ENCODE assay signal across 21 mouse cellular contexts in genomic region chr11:120499894-120500293, GRCm38 (mm10). TPM values are rescaled to one million over a fixed set of nuclear protein-coding genes. Genes with fewer than 3 reads are reported as not detected.
DNase-seq lines count a peak whose midpoint lies in the region; ATAC-seq and TF ChIP-seq lines count a peak whose summit lies in the region.
"Had no signal": no experiment of that assay in that cellular context is flagged by ENCODE, and none has a peak within 500 bp of the region (broad histone marks: within the 10 kb centered on the region; RNA-seq: fewer than 3 reads in every experiment).

No protein-coding gene starts in this region.

- peaks cover 45% of the 10 kb centered on the region for H3K36me3 ChIP-seq in kidney, embryonic 15.5 days
- H3K36me3 ChIP-seq in lung, embryonic 15.5 days = peaks cover 34% of the 10 kb centered on the region
- peaks cover 7% of the 10 kb centered on the region for H3K36me3 ChIP-seq in myocyte (ENCODE audit: control insufficient read depth, insufficient read depth)

- ATAC-seq in kidney, embryonic 15.5 days (replicated peaks; ENCODE audit: low FRiP score) = 0 out of 2 replicates have a peak, but pooled peaks have one; percentile 35
- no peak for ATAC-seq in lung, embryonic 15.5 days (ENCODE audit: borderline replicate concordance, extremely low read depth, low FRiP score, low TSS enrichment)
- ATAC-seq in frontal cortex, adult (ENCODE audit: low TSS enrichment) = no peak
- ATAC-seq: forebrain, postnatal 0 days had no signal

- H3K27me3 ChIP-seq in kidney, embryonic 15.5 days = no peaks in the 10 kb centered on the region
- no peaks in the 10 kb centered on the region for H3K27me3 ChIP-seq in lung, embryonic 15.5 days
- no peaks in the 10 kb centered on the region for H3K27me3 ChIP-seq in myocyte (ENCODE audit: control insufficient read depth, insufficient read depth, insufficient read length)
- H3K27me3 ChIP-seq: heart, embryonic 12.5 days; neural tube, embryonic 15.5 days had no signal

- DNase-seq in kidney, adult 9 months = no peak
- no peak for DNase-seq in lung, postnatal 4 days
- DNase-seq in heart, postnatal 4 days = no peak
- DNase-seq: cerebellum, adult 11-12 months; cerebellum, postnatal 14 days; embryo, embryonic 11 days; forebrain, postnatal 0 days; gastrocnemius, adult 2 months; heart, adult 11 months; heart, postnatal 14 days; midbrain, embryonic 14.5 days; spleen, adult 18-20 months; thymus, postnatal 14 days had no signal

- H3K9ac ChIP-seq in kidney, embryonic 15.5 days = no peak overlapping the region
- H3K9ac ChIP-seq in lung, embryonic 15.5 days = no peak overlapping the region
- H3K9ac ChIP-seq: forebrain, postnatal 0 days; hindbrain, embryonic 14.5 days; neural tube, embryonic 15.5 days had no signal

- no peak overlapping the region for H3ac ChIP-seq in myocyte (ENCODE audit: control insufficient read depth, insufficient read length)

- 84% methylated on average over 6 of the region's 6 CpGs for WGBS in kidney, embryonic 15.5 days
- WGBS in lung, embryonic 15.5 days = 66% methylated on average over 6 of the region's 6 CpGs

- no peaks in the 10 kb centered on the region for H3K9me3 ChIP-seq in kidney, embryonic 15.5 days (replicated peaks)
- no peaks in the 10 kb centered on the region for H3K9me3 ChIP-seq in lung, embryonic 15.5 days
- H3K9me3 ChIP-seq: heart, embryonic 12.5 days; neural tube, embryonic 15.5 days had no signal

- H3K27ac ChIP-seq in kidney, embryonic 15.5 days = peak overlapping the region; percentile 55
- peak overlapping the region; percentile 47; the same call in 1 of the 2 replicates for H3K27ac ChIP-seq in lung, embryonic 15.5 days
- H3K27ac ChIP-seq: gastrocnemius, adult 2 months; hindbrain, embryonic 14.5 days; neural tube, embryonic 15.5 days had no signal

- peaks cover 6% of the 10 kb centered on the region; the same call in 1 of the 2 replicates for H3K4me1 ChIP-seq in kidney, embryonic 15.5 days
- H3K4me1 ChIP-seq in lung, embryonic 15.5 days = peaks cover 10% of the 10 kb centered on the region; the same call in 1 of the 2 replicates
- H3K4me1 ChIP-seq: neural tube, embryonic 15.5 days had no signal

- H3K4me3 ChIP-seq in kidney, embryonic 15.5 days (replicated peaks) = no peak overlapping the region
- H3K4me3 ChIP-seq in lung, embryonic 15.5 days = no peak overlapping the region
- no peak overlapping the region for H3K4me3 ChIP-seq in myocyte
- H3K4me3 ChIP-seq: gastrocnemius, adult 2 months; heart, embryonic 12.5 days; neural tube, embryonic 15.5 days had no signal

- H3K79me2 ChIP-seq in myocyte (ENCODE audit: control insufficient read depth, insufficient read depth) = no peaks in the 10 kb centered on the region

- TF ChIP-seq POLR2A in myocyte (IDR thresholded peaks at IDR 0.05; ENCODE audit: insufficient read length, low read depth) = no peak

- no peak overlapping the region for H3K4me2 ChIP-seq in kidney, embryonic 15.5 days
- no peak overlapping the region for H3K4me2 ChIP-seq in lung, embryonic 15.5 days
- H3K4me2 ChIP-seq in myocyte (ENCODE audit: low read depth) = no peak overlapping the region
- H3K4me2 ChIP-seq: heart, embryonic 12.5 days; hindbrain, embryonic 14.5 days; neural tube, embryonic 15.5 days had no signal

TF ChIP-seq in myocyte, 11 proteins besides CTCF, POLR2A, EP300 and RAD21:
- TF ChIP-seq TCF12 (IDR thresholded peaks at IDR 0.05; ENCODE audit: insufficient read depth, poor library complexity, severe bottlenecking) (no peak), POLR2AphosphoS2 (IDR thresholded peaks at IDR 0.05; ENCODE audit: insufficient read length, low read depth) (peak; percentile 69)

RNA-seq across cellular contexts. Expression of gene Slc25a10, which starts 8.3 kb away (rescaled TPM):
- polyA plus RNA-seq in kidney, embryonic 15.5 days (2015; fragmentation: Nextera tagmentation; extraction: Ambion mirVana) = 84.6 and 91.9 TPM in 2 replicates
- polyA plus RNA-seq in lung, embryonic 15.5 days (2015; fragmentation: Nextera tagmentation; extraction: Ambion mirVana) = 67.5 and 70.9 TPM in 2 replicates
- 43.8 TPM for polyA plus RNA-seq in myocyte (2012; fragmentation: generic; extraction: Trizol)
- total RNA-seq in heart, postnatal 4 days (2021) = 10 to 100 TPM; 43.7 to 45.7 TPM

RNA-seq across cellular contexts. Expression of gene Mrpl12, which starts 15.5 kb away (rescaled TPM):
- 166 and 172 TPM in 2 replicates for polyA plus RNA-seq in kidney, embryonic 15.5 days (2015; fragmentation: Nextera tagmentation; extraction: Ambion mirVana)
- 125 and 133 TPM in 2 replicates for polyA plus RNA-seq in lung, embryonic 15.5 days (2015; fragmentation: Nextera tagmentation; extraction: Ambion mirVana)
- polyA plus RNA-seq in myocyte (2012; fragmentation: generic; extraction: Trizol) = 218 TPM
- total RNA-seq in heart, postnatal 4 days (2021) = 100 to 1,000 TPM; 229 to 250 TPM

RNA-seq across cellular contexts. Expression of gene Gcgr, which starts 30.6 kb away (rescaled TPM):
- polyA plus RNA-seq in kidney, embryonic 15.5 days (2015; fragmentation: Nextera tagmentation; extraction: Ambion mirVana) = 2.4 and 2.6 TPM in 2 replicates
- 0.91 and 1.1 TPM in 2 replicates for polyA plus RNA-seq in lung, embryonic 15.5 days (2015; fragmentation: Nextera tagmentation; extraction: Ambion mirVana)
- polyA plus RNA-seq in myocyte (2012; fragmentation: generic; extraction: Trizol) = 0.05 TPM
- 1 to 10 TPM; 1.7 to 1.8 TPM for total RNA-seq in heart, postnatal 4 days (2021)
- total RNA-seq: forebrain, postnatal 0 days; megakaryocyte, adult 5-6 weeks had no signal

RNA-seq across cellular contexts. Expression of gene Arl16, which starts 32.5 kb away (rescaled TPM):
- polyA plus RNA-seq in kidney, embryonic 15.5 days (2015; fragmentation: Nextera tagmentation; extraction: Ambion mirVana) = 42.7 and 53.3 TPM in 2 replicates
- 43.8 and 44.6 TPM in 2 replicates for polyA plus RNA-seq in lung, embryonic 15.5 days (2015; fragmentation: Nextera tagmentation; extraction: Ambion mirVana)
- 15.6 TPM for polyA plus RNA-seq in myocyte (2012; fragmentation: generic; extraction: Trizol)
- 10 to 100 TPM; 13.7 to 17.0 TPM for total RNA-seq in heart, postnatal 4 days (2021)

RNA-seq across cellular contexts. Expression of gene Ccdc137, which starts 42.0 kb away (rescaled TPM):
- polyA plus RNA-seq in kidney, embryonic 15.5 days (2015; fragmentation: Nextera tagmentation; extraction: Ambion mirVana) = 40.5 and 41.9 TPM in 2 replicates
- polyA plus RNA-seq in lung, embryonic 15.5 days (2015; fragmentation: Nextera tagmentation; extraction: Ambion mirVana) = 31.2 and 35.5 TPM in 2 replicates
- polyA plus RNA-seq in myocyte (2012; fragmentation: generic; extraction: Trizol) = 11.4 TPM
- 10 to 100 TPM in 1 of 2 experiments, 1 to 10 TPM in 1; 8.7 to 10.3 TPM for total RNA-seq in heart, postnatal 4 days (2021)
